Mouse (Mus musculus) limb, embryonic 14.5 days (tissue): Measurements from ENCODE around the gene Fgfr1op2. TPM values are rescaled to one million over a fixed set of nuclear protein-coding genes. Genes with fewer than 3 reads are reported as not detected.
A peak's percentile ranks its signal among the peaks of the same experiment; 100 is the strongest.
"Not testable (repeated sequence)": the region's sequence is repeated elsewhere in the genome, so short reads cannot be mapped to it uniquely, and the experiment has no call there.

Experiments
- ATAC-seq: fragments of 200-750 bp; cut with Nextera tagmentation; 2 replicates; pipeline ENCODE4 v1.8.0; 2017; ENCODE audit warnings: low read depth, moderate number of reproducible peaks, moderate TSS enrichment; ENCODE audit not compliant: low FRiP score
- DNase-seq: peaks from one replicate; pipeline ENCODE4 v3.0.0-alpha.2; 2015; ENCODE audit warnings: low spot score
- H3K27ac ChIP-seq: fragments of 300-500 bp; sonication (generic); replicated peaks from 2 replicates; pipeline ENCODE4 v1.5.1; 2014; ENCODE audit warnings: low read depth, mild to moderate bottlenecking, low read length, moderate library complexity, mixed read lengths
- H3K27me3 ChIP-seq: fragments of 300-500 bp; sonication (generic); 2 replicates; pipeline ENCODE4 v1.6.1; 2014; ENCODE audit warnings: low read length, mixed read lengths; ENCODE audit not compliant: control insufficient read depth, insufficient read depth
- H3K36me3 ChIP-seq: fragments of 300-500 bp; sonication (generic); 2 replicates; pipeline ENCODE4 v1.6.1; 2014; ENCODE audit warnings: mild to moderate bottlenecking, low read length, moderate library complexity, mixed read lengths; ENCODE audit not compliant: control insufficient read depth, insufficient read depth
- H3K4me1 ChIP-seq: fragments of 300-500 bp; sonication (generic); 2 replicates; pipeline ENCODE4 v1.6.1; 2014; ENCODE audit warnings: antibody characterized with exemption, low read length, mixed read lengths; ENCODE audit not compliant: control insufficient read depth, insufficient read depth
- H3K4me2 ChIP-seq: fragments of 300-500 bp; sonication (generic); replicated peaks from 2 replicates; pipeline ENCODE4 v1.6.1; 2014; ENCODE audit warnings: low read depth, mild to moderate bottlenecking, low read length, moderate library complexity; ENCODE audit not compliant: severe bottlenecking
- H3K4me3 ChIP-seq: fragments of 300-500 bp; sonication (generic); replicated peaks from 2 replicates; pipeline ENCODE4 v1.5.1; 2014; ENCODE audit warnings: low read length
- H3K9ac ChIP-seq: fragments of 300-500 bp; sonication (generic); 2 replicates; pipeline ENCODE4 v1.6.1; 2014; ENCODE audit warnings: mild to moderate bottlenecking, low read depth, low read length, moderate library complexity; ENCODE audit not compliant: severe bottlenecking
- H3K9me3 ChIP-seq: fragments of 300-500 bp; sonication (generic); 2 replicates; pipeline ENCODE4 v1.6.1; 2016; ENCODE audit warnings: low read length; ENCODE audit not compliant: control insufficient read depth
- POLR2A ChIP-seq: fragments of 200-500 bp; IDR thresholded peaks from 2 replicates; pipeline ENCODE4 v1.8.0; 2012; ENCODE audit warnings: inconsistent platforms, mild to moderate bottlenecking, moderate library complexity, borderline replicate concordance; ENCODE audit not compliant: insufficient read depth, insufficient read length; ENCODE audit errors: extremely low read depth
- WGBS: fragments of 180-500 bp; shearing (Covaris S2); extraction: QIAGEN DNeasy Blood & Tissue Kit; methylation state at CpG from one replicate; pipeline ENCODE4 v1.1.7; 2014; 5-methylcytosine and 5-hydroxymethylcytosine counted together
- polyA plus RNA-seq, 2 experiments: library from polyadenylated mRNA; depleted of rRNA in 1 of 2; stranded (reverse) in 1 of 2; unstranded in 1 of 2; fragments of >200 nt; fragmentation: Nextera tagmentation in 1 of 2; extraction: Ambion mirVana in 1 of 2; gene quantifications; 2 replicates each; pipeline versions ENCODE4 v1.2.1 to v1.2.3; 2012 to 2014

Fgfr1op2 gene
- polyA plus RNA-seq, 2 experiments, result 68.1 to 95.5 TPM

- no peak for ATAC-seq
- Histone ChIP-seq H3K4me1 (no peaks in the 10 kb centered on the region), H3K9me3 (no peaks in the 10 kb centered on the region), H3K36me3 (peaks cover 68% of the 10 kb centered on the region), H3K27me3 (no peaks in the 10 kb centered on the region), H3K9ac (no peak overlapping the region), H3K4me3 (no peak overlapping the region), H3K4me2 (no peak overlapping the region), H3K27ac (no peak overlapping the region)
- DNase-seq, result no peak
- WGBS, result 83% methylated on average over 2 of the region's 2 CpGs
- no peak for TF ChIP-seq POLR2A
Observed at GRCm38 (mm10) chr6:146550421-146550820, 26.6 kb upstream of the Fgfr1op2 start.

GRCm38 (mm10) chr6:146551326-146551725, 25.7 kb upstream of the Fgfr1op2 start:
- H3K9me3 ChIP-seq, result no peaks in the 10 kb centered on the region
- H3K27ac ChIP-seq, result no peak overlapping the region
- peaks cover 74% of the 10 kb centered on the region for H3K36me3 ChIP-seq
- H3K9ac ChIP-seq, result no peak overlapping the region
- H3K4me3 ChIP-seq, result no peak overlapping the region
- H3K27me3 ChIP-seq, result no peaks in the 10 kb centered on the region
- H3K4me2 ChIP-seq, result no peak overlapping the region
- ATAC-seq (no peak), DNase-seq (no peak)
- no peak for TF ChIP-seq POLR2A
- H3K4me1 ChIP-seq, result no peaks in the 10 kb centered on the region

GRCm38 (mm10) chr6:146562461-146562860, 14.5 kb upstream of the Fgfr1op2 start:
- H3K36me3 ChIP-seq, result peaks cover 65% of the 10 kb centered on the region
- not testable (repeated sequence) for H3K4me1 ChIP-seq, H3K4me2 ChIP-seq, DNase-seq, H3K27ac ChIP-seq, ATAC-seq, H3K9ac ChIP-seq, H3K4me3 ChIP-seq, H3K9me3 ChIP-seq, H3K27me3 ChIP-seq
- WGBS, result 91% methylated on average over 1 of the region's 1 CpGs

- DNase-seq, result no peak
- H3K4me3 ChIP-seq, result no peak overlapping the region
- TF ChIP-seq POLR2A, result no peak
- H3K9ac ChIP-seq, result no peak overlapping the region
- ATAC-seq, result no peak
- H3K4me1 ChIP-seq, result peaks cover 15% of the 10 kb centered on the region
- no peaks in the 10 kb centered on the region for H3K9me3 ChIP-seq
- no peak overlapping the region for H3K27ac ChIP-seq
- H3K36me3 ChIP-seq, result peaks cover 10% of the 10 kb centered on the region
- no peaks in the 10 kb centered on the region for H3K27me3 ChIP-seq
- H3K4me2 ChIP-seq, result no peak overlapping the region
Observed at GRCm38 (mm10) chr6:146572073-146572472, 4.9 kb upstream of the Fgfr1op2 start.

- Histone ChIP-seq H3K36me3 (no peaks in the 10 kb centered on the region; the same call in 1 of the 2 replicates), H3K4me1 (peaks cover 18% of the 10 kb centered on the region), H3K4me2 (peak within 1 kb of the TSS; percentile 76), H3K4me3 (peak within 1 kb of the TSS; percentile 93), H3K9ac (peak within 1 kb of the TSS; percentile 93), H3K9me3 (no peaks in the 10 kb centered on the region), H3K27ac (peak within 1 kb of the TSS; percentile 98), H3K27me3 (no peaks in the 10 kb centered on the region)
- under 1% methylated on average over 51 of the region's 77 CpGs for WGBS
- peak; percentile 95 for TF ChIP-seq POLR2A
- DNase-seq, result peak; percentile 100
- ATAC-seq, result peak; percentile 95
Observed at GRCm38 (mm10) chr6:146577310-146578109, 507 bp downstream of the Fgfr1op2 start, which contains the start of gene Ints13. Gene Ints13 (minus strand): TSS chr6:146577835.

- H3K9ac ChIP-seq, result peak overlapping the region; percentile 93
- TF ChIP-seq POLR2A, result no peak
- H3K4me1 ChIP-seq, result peaks cover 17% of the 10 kb centered on the region
- H3K36me3 ChIP-seq, result no peaks in the 10 kb centered on the region; the same call in 1 of the 2 replicates
- DNase-seq (no peak), ATAC-seq (peak; percentile 28)
- peak overlapping the region; percentile 93 for H3K4me3 ChIP-seq
- H3K27me3 ChIP-seq, result no peaks in the 10 kb centered on the region
- peak overlapping the region; percentile 73 for H3K4me2 ChIP-seq
- no peaks in the 10 kb centered on the region for H3K9me3 ChIP-seq
- H3K27ac ChIP-seq, result peak overlapping the region; percentile 98
- 0% methylated on average over 15 of the region's 22 CpGs for WGBS
Observed at GRCm38 (mm10) chr6:146578111-146578531, 1.1 kb downstream of the Fgfr1op2 start.
